Mouse (Mus musculus) heart, postnatal 0 days (tissue): ENCODE measurements around the gene Heg1. TPM values are rescaled to one million over a fixed set of nuclear protein-coding genes. Genes with fewer than 3 reads are reported as not detected.
A peak's percentile ranks its signal among the peaks of the same experiment; 100 is the strongest.

Experiments
- ATAC-seq: fragments of 200-750 bp; cut with Nextera tagmentation; 2 replicates; pipeline ENCODE4 v1.8.0; 2017; ENCODE audit warnings: low read depth, moderate number of reproducible peaks, moderate library complexity; ENCODE audit not compliant: insufficient read depth
- DNase-seq: peaks from one replicate; pipeline ENCODE4 v3.0.0-alpha.2; 2016; ENCODE audit warnings: low spot score
- H3K27ac ChIP-seq: fragments of 300-500 bp; sonication (generic); 2 replicates; pipeline ENCODE4 v1.5.1; 2014; ENCODE audit warnings: low read depth, mild to moderate bottlenecking
- H3K27me3 ChIP-seq: fragments of 300-500 bp; sonication (generic); 2 replicates; pipeline ENCODE4 v1.6.1; 2014; ENCODE audit warnings: low read length, mixed read lengths; ENCODE audit not compliant: control insufficient read depth, insufficient read depth
- H3K36me3 ChIP-seq: fragments of 300-500 bp; sonication (generic); replicated peaks from 2 replicates; pipeline ENCODE4 v1.6.1; 2014; ENCODE audit warnings: low read length, mixed read lengths; ENCODE audit not compliant: control insufficient read depth, insufficient read depth
- H3K4me1 ChIP-seq: fragments of 300-500 bp; sonication (generic); 2 replicates; pipeline ENCODE4 v1.6.1; 2014; ENCODE audit warnings: antibody characterized with exemption; ENCODE audit not compliant: control insufficient read depth, insufficient read depth
- H3K4me2 ChIP-seq: fragments of 300-500 bp; sonication (generic); 2 replicates; pipeline ENCODE4 v1.6.1; 2014; ENCODE audit warnings: low read depth, mild to moderate bottlenecking, low read length, moderate library complexity
- H3K4me3 ChIP-seq: fragments of 300-500 bp; sonication (generic); 2 replicates; pipeline ENCODE4 v1.5.1; 2014; ENCODE audit warnings: low read depth, low read length
- H3K9ac ChIP-seq: fragments of 300-500 bp; sonication (generic); replicated peaks from 2 replicates; pipeline ENCODE4 v1.6.1; 2014; ENCODE audit warnings: low read depth, low read length, mixed read lengths
- H3K9me3 ChIP-seq: fragments of 300-500 bp; sonication (generic); replicated peaks from 2 replicates; pipeline ENCODE4 v1.6.1; 2016; ENCODE audit warnings: low read length; ENCODE audit not compliant: control insufficient read depth
- CTCF ChIP-seq: IDR thresholded peaks from 2 replicates; pipeline ENCODE4 v1.5.1; 2016; ENCODE audit warnings: antibody characterized with exemption, control low read depth, low read depth
- EP300 ChIP-seq: IDR thresholded peaks from 2 replicates; pipeline ENCODE4 v1.6.1; 2016; ENCODE audit warnings: antibody characterized with exemption, low read depth
- WGBS: fragments of 180-500 bp; shearing (Covaris S2); extraction: QIAGEN DNeasy Blood & Tissue Kit; methylation state at CpG from one replicate; pipeline ENCODE4 v1.1.7; 2014; 5-methylcytosine and 5-hydroxymethylcytosine counted together
- polyA plus RNA-seq: library from polyadenylated mRNA; unstranded; fragments of >200 nt; fragmentation: Nextera tagmentation; extraction: Ambion mirVana; gene quantifications from 2 replicates; pipeline ENCODE4 v1.2.1, GENCODE M21; 2015
- total RNA-seq: library from RNA; depleted of rRNA; stranded (reverse); fragments of >200 nt; gene quantifications from 2 replicates; pipeline ENCODE4 v1.2.3, GENCODE M21; 2014; ENCODE audit warnings: low replicate concordance

The Heg1 gene
- total and polyA plus RNA-seq, 2 experiments from 2014 or later, result 28.7 to 93.7 TPM

GRCm38 (mm10) chr16:33666985-33667538 lies 17.1 kb upstream of the Heg1 start:
- Histone ChIP-seq H3K27ac (no peak overlapping the region), H3K4me3 (no peak overlapping the region), H3K36me3 (no peaks in the 10 kb centered on the region), H3K4me2 (no peak overlapping the region), H3K4me1 (peaks cover 9% of the 10 kb centered on the region), H3K9me3 (no peaks in the 10 kb centered on the region), H3K27me3 (no peaks in the 10 kb centered on the region), H3K9ac (no peak overlapping the region)
- WGBS, result 86% methylated on average over 4 of the region's 4 CpGs
- no peak for ATAC-seq
- no peak for DNase-seq
- TF ChIP-seq CTCF, result no peak

DNA sequence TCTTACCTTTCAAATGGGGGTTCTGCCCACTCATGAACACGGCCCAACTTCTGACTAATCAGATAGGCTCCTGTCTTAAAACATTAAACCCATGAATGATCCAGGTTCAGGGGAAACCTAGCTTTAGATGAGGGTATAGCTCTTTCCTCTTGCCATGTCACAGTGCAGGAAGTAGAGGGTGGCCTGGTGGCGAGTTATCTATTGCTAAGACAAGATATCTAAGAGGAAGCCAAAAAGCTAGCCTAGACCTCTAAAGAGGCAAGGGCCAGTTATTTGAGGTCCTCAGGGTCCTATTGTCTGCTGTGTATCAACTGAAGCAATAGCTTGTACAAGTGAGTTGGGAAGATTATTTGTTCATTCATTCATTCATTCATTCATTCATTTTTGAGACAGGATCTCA lies 15.7 kb upstream of the Heg1 start:
- TF ChIP-seq EP300 (no peak), CTCF (no peak)
- Histone ChIP-seq H3K27me3 (no peaks in the 10 kb centered on the region), H3K27ac (no peak overlapping the region), H3K36me3 (no peaks in the 10 kb centered on the region), H3K9ac (no peak overlapping the region), H3K4me2 (no peak overlapping the region), H3K4me3 (no peak overlapping the region), H3K9me3 (no peaks in the 10 kb centered on the region), H3K4me1 (peaks cover 9% of the 10 kb centered on the region)
- ATAC-seq (no peak), DNase-seq (no peak)
- 65% methylated on average over 2 of the region's 2 CpGs for WGBS

DNA sequence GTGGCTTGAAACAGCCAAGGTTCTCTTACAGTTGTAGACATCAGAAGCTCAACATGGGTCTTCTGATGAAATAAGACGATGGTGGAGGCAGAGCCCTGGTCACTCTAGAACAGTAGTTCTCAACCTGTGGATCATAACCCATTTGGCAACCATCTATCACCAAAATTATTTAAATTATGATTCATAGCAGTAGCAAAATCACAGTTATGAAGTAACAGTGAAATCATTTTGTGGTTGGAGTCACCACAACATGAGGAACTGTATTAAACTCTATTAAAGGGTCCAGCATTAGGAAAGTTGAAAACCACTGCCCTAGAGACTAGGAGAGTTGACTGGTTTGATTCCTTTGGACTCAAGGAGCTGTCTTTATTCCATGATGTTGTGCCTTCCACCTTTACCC lies 15.1 kb upstream of the Heg1 start:
- Histone ChIP-seq H3K27me3 (no peaks in the 10 kb centered on the region), H3K4me1 (peaks cover 9% of the 10 kb centered on the region), H3K9ac (no peak overlapping the region), H3K4me2 (no peak overlapping the region), H3K27ac (no peak overlapping the region), H3K9me3 (no peaks in the 10 kb centered on the region), H3K36me3 (no peaks in the 10 kb centered on the region), H3K4me3 (no peak overlapping the region)
- TF ChIP-seq EP300, result no peak
- no peak for TF ChIP-seq CTCF
- 91% methylated on average over 1 of the region's 1 CpGs for WGBS
- DNase-seq, result no peak
- ATAC-seq, result no peak

GRCm38 (mm10) chr16:33670340-33670739 lies 13.8 kb upstream of the Heg1 start:
- no peaks in the 10 kb centered on the region for H3K9me3 ChIP-seq
- H3K4me1 ChIP-seq, result peaks cover 13% of the 10 kb centered on the region
- DNase-seq (no peak), ATAC-seq (peak; percentile 24; the same call in 1 of the 2 replicates)
- H3K36me3 ChIP-seq, result no peaks in the 10 kb centered on the region
- H3K27me3 ChIP-seq, result no peaks in the 10 kb centered on the region
- 28% methylated on average over 3 of the region's 3 CpGs for WGBS
- peak overlapping the region; percentile 72 for H3K27ac ChIP-seq
- H3K9ac ChIP-seq, result peak overlapping the region; percentile 50; the same call in 1 of the 2 replicates
- TF ChIP-seq EP300 (no peak), CTCF (no peak)
- H3K4me2 ChIP-seq, result no peak overlapping the region
- H3K4me3 ChIP-seq, result no peak overlapping the region

- H3K9ac ChIP-seq, result no peak overlapping the region
- no peaks in the 10 kb centered on the region for H3K27me3 ChIP-seq
- H3K9me3 ChIP-seq, result no peaks in the 10 kb centered on the region
- H3K4me1 ChIP-seq, result peaks cover 17% of the 10 kb centered on the region
- peak overlapping the region; percentile 72; the same call in 1 of the 2 replicates for H3K27ac ChIP-seq
- 96% methylated on average over 2 of the region's 2 CpGs for WGBS
- TF ChIP-seq CTCF (no peak), EP300 (no peak)
- no peak overlapping the region for H3K4me2 ChIP-seq
- no peaks in the 10 kb centered on the region for H3K36me3 ChIP-seq
- DNase-seq (no peak), ATAC-seq (no peak)
- H3K4me3 ChIP-seq, result no peak overlapping the region
Measured at GRCm38 (mm10) chr16:33670933-33671332, 13.2 kb upstream of the Heg1 start.

DNA sequence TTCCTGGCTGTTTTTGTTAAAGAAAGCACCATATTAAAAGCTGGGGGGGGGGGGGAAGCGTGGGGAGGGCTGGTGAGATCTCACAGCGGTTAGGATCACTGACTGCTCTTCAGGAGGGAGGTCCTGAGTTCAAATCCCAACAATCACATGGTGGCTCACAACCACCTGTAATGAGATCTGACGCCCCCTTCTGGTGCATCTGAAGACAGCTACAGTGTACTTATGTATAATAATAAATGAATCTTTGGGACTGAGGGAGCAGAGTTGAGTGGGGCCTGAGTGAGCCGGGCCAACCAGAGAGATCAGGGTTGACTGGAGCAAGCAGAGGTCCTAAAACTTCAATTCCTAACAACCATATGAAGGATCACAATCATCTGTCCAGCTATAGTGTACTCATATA lies 12.0 kb upstream of the Heg1 start:
- ATAC-seq, result no peak
- H3K4me2 ChIP-seq, result no peak overlapping the region
- no peak overlapping the region for H3K4me3 ChIP-seq
- no peak for DNase-seq
- H3K27ac ChIP-seq, result no peak overlapping the region
- H3K9ac ChIP-seq, result no peak overlapping the region
- no peaks in the 10 kb centered on the region for H3K27me3 ChIP-seq
- no peaks in the 10 kb centered on the region for H3K9me3 ChIP-seq
- H3K4me1 ChIP-seq, result peaks cover 25% of the 10 kb centered on the region
- TF ChIP-seq CTCF (peak; percentile 11; the same call in 1 of the 2 replicates), EP300 (no peak)
- H3K36me3 ChIP-seq, result no peaks in the 10 kb centered on the region
- WGBS, result 92% methylated on average over 3 of the region's 4 CpGs
